Mouse (Mus musculus) bone marrow, adult 2 months (tissue): Measurements from ENCODE around the gene Ephb1.

Experiments
- CTCF ChIP-seq: fragments of 200-500 bp; IDR thresholded peaks from 2 replicates; pipeline ENCODE4 v1.5.1; 2011; ENCODE audit warnings: low read length, control low read depth; ENCODE audit not compliant: control insufficient read depth, insufficient read depth
- POLR2A ChIP-seq: fragments of 200-500 bp; IDR thresholded peaks from 2 replicates; pipeline ENCODE4 v1.6.1; 2011; ENCODE audit warnings: low read depth, mild to moderate bottlenecking, control low read depth, low read length, borderline replicate concordance; ENCODE audit not compliant: control insufficient read depth

GRCm38 (mm10) chr9:102263760-102264159, 90.7 kb downstream of the Ephb1 start:
- TF ChIP-seq CTCF (no peak), POLR2A (no peak)
